Mouse (Mus musculus) ES-E14 (cell line): ENCODE results near the gene Pgap3. TPM values are rescaled to one million over a fixed set of nuclear protein-coding genes. Genes with fewer than 3 reads are reported as not detected.
A peak's percentile ranks its signal among the peaks of the same experiment; 100 is the strongest.

Source experiments
- DNase-seq: peaks from one replicate; pipeline ENCODE4 v3.0.0-alpha.2; 2013; ENCODE audit warnings: low read depth, low spot score
- H3K27ac ChIP-seq: 2 replicates; pipeline ENCODE4 v1.5.1; 2012; ENCODE audit warnings: low read depth, mild to moderate bottlenecking, low read length, moderate library complexity, mixed read lengths; ENCODE audit not compliant: poor library complexity, insufficient read depth, severe bottlenecking
- H3K36me3 ChIP-seq: 2 replicates; pipeline ENCODE4 v1.6.1; 2012; ENCODE audit warnings: mild to moderate bottlenecking, low read length, moderate library complexity, mixed read lengths; ENCODE audit not compliant: control insufficient read depth, poor library complexity, insufficient read depth, severe bottlenecking
- H3K4me1 ChIP-seq, 2 experiments: fragments of 150-350 bp in 1 of 2; sonication (generic) in 1 of 2; 2 replicates each; pipeline ENCODE4 v1.6.1; 2012; ENCODE audit warnings: low read length in 2 of 2, mild to moderate bottlenecking in 1 of 2, mixed read lengths in 1 of 2; ENCODE audit not compliant: control insufficient read depth in 2 of 2, insufficient read depth in 2 of 2, poor library complexity in 1 of 2
- H3K4me3 ChIP-seq, 2 experiments: fragments of 150-350 bp in 1 of 2; sonication (generic) in 1 of 2; 2 replicates each; pipeline ENCODE4 v1.5.1; 2012; ENCODE audit warnings: low read length in 2 of 2, low read depth in 1 of 2, mild to moderate bottlenecking in 1 of 2, mixed read lengths in 1 of 2; ENCODE audit not compliant: insufficient read depth in 1 of 2, poor library complexity in 1 of 2, severe bottlenecking in 1 of 2
- H3K9ac ChIP-seq: 2 replicates; pipeline ENCODE4 v1.6.1; 2012; ENCODE audit warnings: low read depth, mild to moderate bottlenecking, low read length, mixed read lengths; ENCODE audit not compliant: poor library complexity, insufficient read depth, severe bottlenecking
- H3K9me3 ChIP-seq: fragments of 150-350 bp; sonication (generic); 2 replicates; pipeline ENCODE4 v1.6.1; 2012; ENCODE audit warnings: low read depth, mild to moderate bottlenecking, low read length; ENCODE audit not compliant: control insufficient read depth, insufficient read depth
- CHD2 ChIP-seq: IDR thresholded peaks from 2 replicates; pipeline ENCODE4 v1.6.1; 2014; ENCODE audit warnings: mild to moderate bottlenecking, low read depth, low read length, inconsistent platforms
- HCFC1 ChIP-seq: IDR thresholded peaks from 2 replicates; pipeline ENCODE4 v1.6.1; 2012; ENCODE audit warnings: low read length, inconsistent platforms, borderline replicate concordance; ENCODE audit not compliant: insufficient read depth
- MAFK ChIP-seq: IDR thresholded peaks from 2 replicates; pipeline ENCODE4 v1.6.1; 2014; ENCODE audit warnings: mild to moderate bottlenecking, low read depth, low read length, inconsistent platforms; ENCODE audit not compliant: insufficient read depth
- ZC3H11A ChIP-seq: IDR thresholded peaks from 2 replicates; pipeline ENCODE4 v1.6.1; 2012; ENCODE audit warnings: low read depth, mild to moderate bottlenecking, inconsistent platforms, low read length, borderline replicate concordance
- ZNF384 ChIP-seq: IDR thresholded peaks from 2 replicates; pipeline ENCODE4 v1.6.1; 2012; ENCODE audit warnings: low read depth, low read length, inconsistent platforms
- in situ Hi-C, 2 experiments: fragments of 600-800 bp; cut with MboI; formaldehyde crosslinking; loops; one replicate each; pipeline ENCODE4 v1.15.1; 2025; ENCODE audit warnings: low sequenced_read_pairs in 2 of 2, inconsistent platforms in 1 of 2; ENCODE audit not compliant: unreplicated experiment in 2 of 2
- total RNA-seq: library from RNA; depleted of rRNA; stranded (reverse); fragments of 300-350 nt; gene quantifications from 2 replicates; pipeline ENCODE4 v1.2.3, GENCODE M21; 2012

Pgap3 gene
- total RNA-seq, 1 experiment = 7.4 TPM

GRCm38 (mm10) chr11:98417074-98417473 is 16.8 kb upstream of the Pgap3 start:
- Histone ChIP-seq H3K9me3 (no peaks in the 10 kb centered on the region), H3K4me3 (no peak overlapping the region), H3K4me1 (peaks cover under 1 to 2% of the 10 kb centered on the region in 2 experiments; a peak in 1 of 4 replicates), H3K36me3 (no peaks in the 10 kb centered on the region; the same call in 1 of the 2 replicates), H3K9ac (no peak overlapping the region), H3K27ac (no peak overlapping the region)
- no peak for DNase-seq
- TF ChIP-seq HCFC1 (no peak), MAFK (no peak), CHD2 (no peak), ZNF384 (no peak), ZC3H11A (no peak)
- in situ Hi-C loops = no loop called here

GRCm38 (mm10) chr11:98414162-98414561 is 13.9 kb upstream of the Pgap3 start:
- in situ Hi-C loops = no loop called here
- H3K36me3 ChIP-seq = no peaks in the 10 kb centered on the region
- H3K9me3 ChIP-seq = no peaks in the 10 kb centered on the region
- TF ChIP-seq HCFC1 (no peak), MAFK (no peak), ZNF384 (no peak), CHD2 (no peak)
- no peak overlapping the region for H3K9ac ChIP-seq
- H3K27ac ChIP-seq = no peak overlapping the region
- H3K4me3 ChIP-seq = no peak overlapping the region
- DNase-seq = no peak
- peaks cover 2 to 8% of the 10 kb centered on the region in 2 experiments; a peak in 1 of 4 replicates for H3K4me1 ChIP-seq

- H3K9ac ChIP-seq = no peak overlapping the region
- H3K36me3 ChIP-seq = no peaks in the 10 kb centered on the region
- no peak overlapping the region for H3K27ac ChIP-seq
Observed at GRCm38 (mm10) chr11:98413731-98414130, 13.4 kb upstream of the Pgap3 start.

GRCm38 (mm10) chr11:98412797-98413301 is 12.6 kb upstream of the Pgap3 start:
- no peak for DNase-seq
- no peak for TF ChIP-seq CHD2
- no peak for TF ChIP-seq ZNF384
- TF ChIP-seq MAFK = no peak
- TF ChIP-seq HCFC1 = no peak
- no peak for TF ChIP-seq ZC3H11A
- Histone ChIP-seq H3K36me3 (no peaks in the 10 kb centered on the region), H3K4me1 (peaks cover 2 to 11% of the 10 kb centered on the region in 2 experiments; a peak in 1 of 4 replicates), H3K9me3 (no peaks in the 10 kb centered on the region), H3K9ac (peak overlapping the region; percentile 88), H3K4me3 (peak overlapping the region; percentile 85 to 96), H3K27ac (no peak overlapping the region)
- in situ Hi-C loops = no loop called here

More at GRCm38 (mm10) chr11:98413731-98414130, 13.4 kb upstream of the Pgap3 start:
- Histone ChIP-seq H3K4me1 (peaks cover 2 to 11% of the 10 kb centered on the region in 2 experiments; a peak in 1 of 4 replicates), H3K4me3 (no peak overlapping the region; a peak in 1 of 4 replicates), H3K9me3 (no peaks in the 10 kb centered on the region)
- DNase-seq = no peak
- TF ChIP-seq ZNF384 (no peak), ZC3H11A (no peak), MAFK (no peak), CHD2 (no peak), HCFC1 (no peak)
- in situ Hi-C loops = no loop called here

GRCm38 (mm10) chr11:98412273-98412796 is 12.0 kb upstream of the Pgap3 start, which contains the start of gene Erbb2:
TSS of gene Erbb2 (plus strand) at chr11:98412470.
- H3K9me3 ChIP-seq = no peaks in the 10 kb centered on the region
- peak within 1 kb of the TSS; percentile 88 for H3K9ac ChIP-seq
- no peak within 1 kb of the TSS for H3K27ac ChIP-seq
- peak; percentile 71 for DNase-seq
- no peak for TF ChIP-seq ZNF384
- no peak for TF ChIP-seq CHD2
- TF ChIP-seq HCFC1 = no peak
- no peak for TF ChIP-seq MAFK
- no peak for TF ChIP-seq ZC3H11A
- in situ Hi-C loops = no loop called here
- peaks cover 2 to 11% of the 10 kb centered on the region in 2 experiments; a peak in 1 of 4 replicates for H3K4me1 ChIP-seq
- peak within 1 kb of the TSS; percentile 85 to 96 for H3K4me3 ChIP-seq
- no peaks in the 10 kb centered on the region for H3K36me3 ChIP-seq
